Mouse (Mus musculus) olfactory bulb, adult 2 months (tissue): ENCODE measurements around the gene Smim26. TPM values are rescaled to one million over a fixed set of nuclear protein-coding genes. Genes with fewer than 3 reads are reported as not detected.

Source experiments
- H3K27ac ChIP-seq: fragments of 200-500 bp; 2 replicates; pipeline ENCODE4 v1.5.1; 2012; ENCODE audit warnings: low read depth, low read length; ENCODE audit not compliant: insufficient read depth
- H3K4me1 ChIP-seq: fragments of 200-500 bp; 2 replicates; pipeline ENCODE4 v1.6.1; 2012; ENCODE audit warnings: low read length; ENCODE audit not compliant: control insufficient read depth, insufficient read depth
- H3K4me3 ChIP-seq: fragments of 200-500 bp; 2 replicates; pipeline ENCODE4 v1.5.1; 2012; ENCODE audit warnings: mild to moderate bottlenecking, low read depth, low read length, moderate library complexity; ENCODE audit not compliant: insufficient read depth
- CTCF ChIP-seq: fragments of 200-500 bp; IDR thresholded peaks from 2 replicates; pipeline ENCODE4 v1.5.1; 2012; ENCODE audit warnings: low read depth, mild to moderate bottlenecking, low read length, moderate library complexity; ENCODE audit not compliant: insufficient read depth
- POLR2A ChIP-seq: fragments of 200-500 bp; IDR thresholded peaks from 2 replicates; pipeline ENCODE4 v1.6.1; 2012; ENCODE audit warnings: mild to moderate bottlenecking, low read depth, low read length, moderate library complexity; ENCODE audit not compliant: insufficient read depth
- WGBS: fragments of 180-500 bp; shearing (Covaris S2); methylation state at CpG from one replicate; pipeline ENCODE4 v1.1.7; 2018; 5-methylcytosine and 5-hydroxymethylcytosine counted together
- polyA plus RNA-seq: library from polyadenylated mRNA; stranded (reverse); fragments of >200 nt; gene quantifications from 2 replicates; pipeline ENCODE4 v1.2.4, GENCODE M21; 2012; ENCODE audit warnings: low replicate concordance; ENCODE audit not compliant: missing spikeins, insufficient read depth, insufficient read length

Gene Smim26
- polyA plus RNA-seq, 1 experiment = not detected

GRCm38 (mm10) chr2:144634729-144635128 lies 40.9 kb downstream of the Smim26 start:
- Histone ChIP-seq H3K27ac (no peak overlapping the region), H3K4me3 (no peak overlapping the region), H3K4me1 (peaks cover 12% of the 10 kb centered on the region)
- 27% methylated on average over 2 of the region's 2 CpGs for WGBS
- TF ChIP-seq POLR2A = no peak
- TF ChIP-seq CTCF = no peak

- WGBS = 16% methylated on average over 5 of the region's 5 CpGs
- TF ChIP-seq POLR2A (no peak), CTCF (peak; percentile 63; the same call in 1 of the 2 replicates)
These were observed 41.9 kb downstream of the Smim26 start for GRCm38 (mm10) chr2:144635644-144636320.

GRCm38 (mm10) chr2:144637204-144637603 lies 43.4 kb downstream of the Smim26 start:
- Histone ChIP-seq H3K4me3 (no peak overlapping the region), H3K27ac (no peak overlapping the region), H3K4me1 (peaks cover 12% of the 10 kb centered on the region)
- WGBS = 92% methylated on average over 4 of the region's 4 CpGs
- TF ChIP-seq POLR2A (no peak), CTCF (no peak)

More at GRCm38 (mm10) chr2:144635644-144636320, 41.9 kb downstream of the Smim26 start:
- H3K27ac ChIP-seq = no peak overlapping the region
- H3K4me3 ChIP-seq = no peak overlapping the region
- H3K4me1 ChIP-seq = peaks cover 12% of the 10 kb centered on the region

GRCm38 (mm10) chr2:144637671-144638395 lies 44.0 kb downstream of the Smim26 start:
- WGBS = 72% methylated on average over 12 of the region's 12 CpGs
- no peak overlapping the region for H3K4me3 ChIP-seq
- TF ChIP-seq CTCF = no peak
- TF ChIP-seq POLR2A = no peak
- no peak overlapping the region for H3K27ac ChIP-seq
- H3K4me1 ChIP-seq = peaks cover 12% of the 10 kb centered on the region

GRCm38 (mm10) chr2:144638719-144639118 lies 44.9 kb downstream of the Smim26 start:
- Histone ChIP-seq H3K4me1 (peaks cover 8% of the 10 kb centered on the region), H3K4me3 (no peak overlapping the region), H3K27ac (no peak overlapping the region)
- TF ChIP-seq POLR2A = no peak
- TF ChIP-seq CTCF = no peak
- WGBS = 67% methylated on average over 4 of the region's 4 CpGs

GRCm38 (mm10) chr2:144640101-144640500 lies 46.2 kb downstream of the Smim26 start:
- H3K27ac ChIP-seq = no peak overlapping the region
- TF ChIP-seq POLR2A (no peak), CTCF (no peak)
- peaks cover 3% of the 10 kb centered on the region; the same call in 1 of the 2 replicates for H3K4me1 ChIP-seq
- no peak overlapping the region for H3K4me3 ChIP-seq
- WGBS = 82% methylated on average over 7 of the region's 7 CpGs

- H3K4me3 ChIP-seq = no peak overlapping the region
- 82% methylated on average over 4 of the region's 4 CpGs for WGBS
- TF ChIP-seq CTCF (no peak), POLR2A (no peak)
- peaks cover 7% of the 10 kb centered on the region for H3K4me1 ChIP-seq
- H3K27ac ChIP-seq = no peak overlapping the region
These were observed 48.1 kb downstream of the Smim26 start for GRCm38 (mm10) chr2:144641991-144642390.

Other genes with a start within 250 kb of the Smim26 start
- gene Kat14, start 225.1 kb upstream of the Smim26 start, polyA plus RNA-seq = not detected in 2 replicates
- gene Pet117, start 225.1 kb upstream of the Smim26 start, polyA plus RNA-seq = not detected in 2 replicates
- gene Dzank1, start 66.6 kb upstream of the Smim26 start, polyA plus RNA-seq = 44.3 TPM in 1 of 2 replicates, not detected in the other
- gene Polr3f, start 66.3 kb upstream of the Smim26 start, polyA plus RNA-seq = not detected in 2 replicates
- gene Rbbp9, start 43.2 kb upstream of the Smim26 start, polyA plus RNA-seq = not detected in 2 replicates
- gene Sec23b, start 37.8 kb upstream of the Smim26 start, polyA plus RNA-seq = not detected in 2 replicates
- not detected in 2 replicates for gene Dtd1, start 5.8 kb downstream of the Smim26 start, polyA plus RNA-seq
- gene Scp2d1, start 229.6 kb downstream of the Smim26 start, polyA plus RNA-seq = not detected in 2 replicates